Mouse (Mus musculus): ENCODE data around the gene Ubqln1.

DNA sequence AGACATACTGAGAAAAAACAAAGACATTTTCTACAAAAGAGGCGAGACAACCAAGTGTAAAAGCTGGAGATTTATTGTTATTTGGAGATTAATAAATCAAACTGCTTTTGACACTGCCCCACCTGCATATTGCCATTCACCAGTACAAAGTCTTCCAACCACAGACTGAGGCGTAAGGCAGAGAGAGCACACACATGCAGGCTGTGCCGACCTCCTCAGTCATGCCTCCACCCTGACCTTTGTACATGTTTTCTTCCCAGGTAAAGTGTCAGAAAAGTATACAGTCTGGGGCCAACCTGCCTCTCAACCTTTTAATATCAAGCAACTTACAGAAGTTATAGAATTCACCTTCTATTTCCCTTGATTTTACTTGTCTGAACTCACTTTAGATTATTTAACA lies 39.3 kb downstream of the Ubqln1 start:
- TF ChIP-seq POLR2A (IDR thresholded peaks at IDR 0.05; ENCODE audit: borderline replicate concordance, insufficient read depth, low read length) = no peak
- TF ChIP-seq CTCF (IDR thresholded peaks at IDR 0.05; ENCODE audit: borderline replicate concordance, insufficient read depth, low read depth, low read length) = no peak
